Mouse (Mus musculus): Measurements from ENCODE around the gene Phc1. TPM values are rescaled to one million over a fixed set of nuclear protein-coding genes. Genes with fewer than 3 reads are reported as not detected.

Phc1 gene
- polyA plus RNA-seq, 1 experiment = 10.5 TPM

- Histone ChIP-seq H3K27me3 (ENCODE audit: control insufficient read depth, insufficient read depth, low read length) (no peaks in the 10 kb centered on the region), H3K36me3 (ENCODE audit: control insufficient read depth, insufficient read depth, low read length) (no peaks in the 10 kb centered on the region), H3K4me3 (ENCODE audit: low read depth, low read length) (no peak overlapping the region), H3K4me1 (ENCODE audit: control insufficient read depth, insufficient read depth, insufficient read length, low read length) (no peaks in the 10 kb centered on the region), H3K27ac (ENCODE audit: insufficient read depth, low read depth, low read length) (no peak overlapping the region)
- TF ChIP-seq POLR2A (IDR thresholded peaks at IDR 0.05; ENCODE audit: low read depth, low read length) = no peak
- TF ChIP-seq CTCF (IDR thresholded peaks at IDR 0.05; ENCODE audit: extremely low read depth, insufficient read length, insufficient replicate concordance, low read depth, low read length) = no peak
- 80% methylated on average over 7 of the region's 7 CpGs for WGBS
These were observed 63.8 kb downstream of the Phc1 start for GRCm38 (mm10) chr6:122276565-122276964.

GRCm38 (mm10) chr6:122274546-122274945 lies 65.8 kb downstream of the Phc1 start:
- H3K4me3 ChIP-seq (ENCODE audit: low read depth, low read length) = no peak overlapping the region
- no peaks in the 10 kb centered on the region for H3K4me1 ChIP-seq (ENCODE audit: control insufficient read depth, insufficient read depth, insufficient read length, low read length)
- no peaks in the 10 kb centered on the region for H3K27me3 ChIP-seq (ENCODE audit: control insufficient read depth, insufficient read depth, low read length)
- H3K36me3 ChIP-seq (ENCODE audit: control insufficient read depth, insufficient read depth, low read length) = no peaks in the 10 kb centered on the region
- 22% methylated on average over 5 of the region's 5 CpGs for WGBS
- H3K27ac ChIP-seq (ENCODE audit: insufficient read depth, low read depth, low read length) = no peak overlapping the region
- TF ChIP-seq POLR2A (IDR thresholded peaks at IDR 0.05; ENCODE audit: low read depth, low read length) = no peak
- no peak for TF ChIP-seq CTCF (IDR thresholded peaks at IDR 0.05; ENCODE audit: extremely low read depth, insufficient read length, insufficient replicate concordance, low read depth, low read length)

GRCm38 (mm10) chr6:122270152-122270551 lies 70.2 kb downstream of the Phc1 start:
- Histone ChIP-seq H3K4me3 (ENCODE audit: low read depth, low read length) (no peak overlapping the region), H3K36me3 (ENCODE audit: control insufficient read depth, insufficient read depth, low read length) (no peaks in the 10 kb centered on the region), H3K27ac (ENCODE audit: insufficient read depth, low read depth, low read length) (no peak overlapping the region), H3K4me1 (ENCODE audit: control insufficient read depth, insufficient read depth, insufficient read length, low read length) (no peaks in the 10 kb centered on the region), H3K27me3 (ENCODE audit: control insufficient read depth, insufficient read depth, low read length) (no peaks in the 10 kb centered on the region)
- WGBS = 72% methylated on average over 11 of the region's 11 CpGs
- no peak for TF ChIP-seq POLR2A (IDR thresholded peaks at IDR 0.05; ENCODE audit: low read depth, low read length)
- TF ChIP-seq CTCF (IDR thresholded peaks at IDR 0.05; ENCODE audit: extremely low read depth, insufficient read length, insufficient replicate concordance, low read depth, low read length) = no peak

GRCm38 (mm10) chr6:122269170-122269569 lies 71.2 kb downstream of the Phc1 start:
- Histone ChIP-seq H3K4me1 (ENCODE audit: control insufficient read depth, insufficient read depth, insufficient read length, low read length) (no peaks in the 10 kb centered on the region), H3K27ac (ENCODE audit: insufficient read depth, low read depth, low read length) (no peak overlapping the region), H3K36me3 (ENCODE audit: control insufficient read depth, insufficient read depth, low read length) (no peaks in the 10 kb centered on the region), H3K4me3 (ENCODE audit: low read depth, low read length) (no peak overlapping the region), H3K27me3 (ENCODE audit: control insufficient read depth, insufficient read depth, low read length) (no peaks in the 10 kb centered on the region)
- TF ChIP-seq CTCF (IDR thresholded peaks at IDR 0.05; ENCODE audit: extremely low read depth, insufficient read length, insufficient replicate concordance, low read depth, low read length) (no peak), POLR2A (IDR thresholded peaks at IDR 0.05; ENCODE audit: low read depth, low read length) (no peak)
- WGBS = 78% methylated on average over 4 of the region's 4 CpGs

DNA sequence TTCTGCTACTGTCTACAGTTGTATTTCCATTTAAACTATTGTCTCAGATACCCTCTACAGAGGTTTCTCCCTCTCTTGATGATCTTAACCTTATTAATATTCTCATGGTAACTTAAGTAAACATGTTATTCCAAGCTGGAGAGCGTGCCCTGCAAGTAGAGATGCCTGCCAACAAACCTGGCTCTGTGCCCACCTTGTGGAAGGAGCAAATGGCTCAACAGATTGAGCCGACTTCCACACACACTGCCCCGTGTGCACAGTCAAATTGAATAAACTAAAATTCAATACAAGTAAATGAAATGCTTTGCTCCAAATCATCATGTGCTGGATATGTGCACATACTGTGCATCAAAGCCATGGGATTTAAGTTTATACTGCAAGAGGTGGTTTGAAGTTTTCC lies 71.8 kb downstream of the Phc1 start:
- TF ChIP-seq POLR2A (IDR thresholded peaks at IDR 0.05; ENCODE audit: low read depth, low read length) (no peak), CTCF (IDR thresholded peaks at IDR 0.05; ENCODE audit: extremely low read depth, insufficient read length, insufficient replicate concordance, low read depth, low read length) (no peak)
- Histone ChIP-seq H3K4me3 (ENCODE audit: low read depth, low read length) (no peak overlapping the region), H3K27ac (ENCODE audit: insufficient read depth, low read depth, low read length) (no peak overlapping the region), H3K36me3 (ENCODE audit: control insufficient read depth, insufficient read depth, low read length) (no peaks in the 10 kb centered on the region), H3K4me1 (ENCODE audit: control insufficient read depth, insufficient read depth, insufficient read length, low read length) (no peaks in the 10 kb centered on the region), H3K27me3 (ENCODE audit: control insufficient read depth, insufficient read depth, low read length) (no peaks in the 10 kb centered on the region)
- 25% methylated on average over 3 of the region's 3 CpGs for whole genome bisulfite sequencing

Other genes starting within 250 kb of the Phc1 start
- gene Klrg1, start 57.7 kb downstream of the Phc1 start, polyA plus RNA-seq (2012; rRNA removed) = 0.14 and 0.28 TPM in 2 replicates
- 15.2 and 23.9 TPM in 2 replicates for gene M6pr, start 31.8 kb downstream of the Phc1 start, polyA plus RNA-seq (2012; rRNA removed)
- gene Rimklb, start 158.2 kb upstream of the Phc1 start, polyA plus RNA-seq (2012; rRNA removed) = 0.04 TPM in 1 of 2 replicates, not detected in the other
- gene Mfap5, start 165.3 kb upstream of the Phc1 start, polyA plus RNA-seq (2012; rRNA removed) = 1.7 and 6.1 TPM in 2 replicates
- 0.17 and 0.44 TPM in 2 replicates for gene Aicda, start 213.2 kb upstream of the Phc1 start, polyA plus RNA-seq (2012; rRNA removed)